Mouse (Mus musculus): Measurements from ENCODE around the gene Vwa1.

GRCm38 (mm10) chr4:155772786-155773185 is 1.7 kb downstream of the Vwa1 start:
- no peak for TF ChIP-seq CTCF (IDR thresholded peaks at IDR 0.05; ENCODE audit: low read depth)
- TF ChIP-seq EP300 (IDR thresholded peaks at IDR 0.05; ENCODE audit: low read depth) = no peak
